Mouse (Mus musculus) lung, postnatal 25 days (tissue): ENCODE measurements around the gene Fermt2.

Experiments
- DNase-seq: peaks from one replicate; pipeline ENCODE4 v3.0.0; 2022; ENCODE audit warnings: low spot score

Gene Fermt2

DNA sequence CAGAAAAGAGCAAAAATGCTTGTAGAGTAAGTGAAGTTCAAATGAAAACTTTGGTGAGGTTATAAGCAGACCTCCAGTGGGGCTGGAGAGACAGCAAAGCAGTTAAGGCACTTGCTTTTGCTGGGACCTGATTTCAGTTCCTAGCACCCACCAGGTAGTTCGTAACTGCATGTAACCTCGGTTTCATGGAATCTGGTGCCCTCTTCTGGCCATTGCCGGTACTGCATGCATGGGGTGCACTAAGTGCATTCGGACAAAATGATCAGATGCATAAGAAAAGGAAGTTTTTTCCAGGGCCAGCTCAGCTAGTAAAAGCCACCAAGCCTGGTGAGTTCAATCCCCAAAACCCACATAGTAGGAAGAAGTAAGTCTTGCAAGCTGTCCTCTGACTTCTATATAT lies 97.9 kb downstream of the Fermt2 start:
- no peak for DNase-seq

DNA sequence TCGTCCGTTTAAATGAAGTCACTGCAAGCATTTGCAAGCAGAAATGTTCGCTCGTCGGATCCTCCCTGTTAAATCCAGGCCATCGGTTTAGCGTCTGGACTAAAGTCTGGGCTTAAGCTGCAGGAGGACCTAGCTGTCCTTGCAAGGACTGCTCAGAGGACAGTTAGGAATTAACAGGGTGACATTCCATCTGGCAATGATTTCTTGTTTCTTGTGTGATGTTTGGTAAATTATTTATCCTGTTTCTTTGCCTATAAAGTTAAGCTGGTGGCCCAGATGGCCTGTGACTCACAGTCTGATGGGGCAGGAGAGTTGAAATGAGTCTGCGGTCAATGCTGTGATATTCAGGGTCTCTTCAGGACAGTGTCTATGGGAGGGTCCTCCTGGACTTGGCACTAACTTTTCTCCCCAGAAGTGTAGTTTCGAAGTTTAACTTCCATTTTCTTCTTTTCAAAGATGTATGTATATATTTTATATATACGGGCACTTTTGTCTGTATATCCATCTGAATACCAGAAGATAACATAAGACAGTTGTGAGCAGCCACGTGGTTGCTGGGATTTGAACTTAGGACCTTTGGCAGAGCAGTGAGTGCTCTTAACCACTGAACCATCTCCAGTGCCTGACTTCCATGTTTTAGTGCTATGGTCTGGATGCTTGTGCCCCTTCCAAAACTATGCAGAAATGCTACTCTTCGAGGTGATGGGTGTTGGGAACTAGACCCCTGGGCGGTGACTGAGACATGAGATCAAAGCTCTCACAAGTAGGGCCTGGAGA lies 99.7 kb downstream of the Fermt2 start:
- no peak for DNase-seq

DNA sequence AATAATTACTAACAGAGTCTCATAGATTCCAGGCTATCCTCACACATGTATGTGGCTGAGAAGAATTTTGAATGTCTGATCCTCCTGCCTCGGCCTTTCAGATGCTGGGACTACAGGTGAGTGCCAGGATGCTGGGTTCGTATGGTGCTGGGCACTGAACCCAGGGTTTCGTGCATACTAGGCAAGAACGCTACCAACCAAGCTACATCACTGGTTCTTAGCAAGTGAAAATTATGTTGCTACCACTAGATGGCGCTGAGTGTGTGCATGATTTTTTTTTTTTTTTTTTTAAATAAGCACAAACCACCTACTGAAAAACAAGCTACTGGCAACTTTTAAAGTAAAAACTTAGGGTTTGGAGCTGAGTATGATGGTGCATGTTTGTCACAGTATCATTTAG lies 106.7 kb downstream of the Fermt2 start:
- DNase-seq: peak; percentile 53

DNA sequence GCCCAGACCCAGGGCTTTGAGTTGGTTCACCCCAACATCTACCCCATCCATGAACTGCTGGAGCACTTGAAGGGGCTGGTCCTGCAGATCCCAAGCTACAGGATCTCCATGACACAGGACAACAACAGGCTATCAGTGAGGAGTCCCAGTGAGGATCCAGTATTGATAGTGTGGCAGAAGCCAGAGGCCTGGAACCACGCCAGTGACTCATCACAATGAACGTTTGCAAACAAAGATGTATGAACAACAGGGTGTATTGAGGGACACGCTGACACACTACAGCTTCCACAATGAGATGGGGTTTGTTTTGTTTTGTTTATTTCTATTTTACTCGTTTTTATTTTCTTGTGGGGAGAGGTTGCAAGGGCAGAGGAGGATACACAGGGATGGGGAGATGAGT lies 107.5 kb downstream of the Fermt2 start:
- DNase-seq: no peak

DNA sequence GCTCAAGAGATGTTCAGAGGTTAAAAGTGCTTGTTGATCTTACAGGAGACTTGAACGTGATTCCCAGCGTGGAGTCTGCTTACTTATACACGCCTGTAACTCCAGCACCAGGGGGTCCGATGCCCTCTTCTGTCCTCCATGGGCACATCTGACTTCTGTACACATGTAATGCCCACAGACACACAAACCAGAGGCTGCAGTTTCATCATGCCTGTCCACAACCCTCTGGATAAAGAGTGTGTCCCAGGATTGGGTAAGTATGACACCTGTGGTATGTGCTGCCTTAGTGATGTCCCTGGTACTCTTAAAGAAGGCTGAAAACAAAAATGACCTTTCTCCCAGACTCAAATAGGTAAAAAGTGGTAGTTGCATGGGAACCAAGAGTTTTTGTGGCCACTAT lies 110.6 kb downstream of the Fermt2 start:
- no peak for DNase-seq

DNA sequence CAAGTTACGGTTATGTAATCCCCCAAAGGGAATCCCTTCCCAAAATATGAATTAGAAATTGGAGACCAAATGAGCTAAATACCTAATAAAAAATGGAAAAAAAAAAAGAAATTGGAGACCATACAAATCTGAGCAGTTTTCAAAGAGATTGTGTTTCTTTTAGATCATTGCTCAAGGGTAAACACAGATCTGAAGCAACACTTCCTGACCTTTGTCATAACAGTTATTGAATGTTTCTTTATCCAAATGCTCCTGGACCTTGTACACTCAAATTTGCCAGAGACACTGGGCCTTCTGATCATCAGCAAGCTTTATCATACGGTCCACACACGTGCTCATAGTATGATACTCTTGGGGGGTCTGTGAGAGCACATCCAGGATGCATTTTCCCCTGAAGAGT lies 111.4 kb downstream of the Fermt2 start:
- DNase-seq: no peak

DNA sequence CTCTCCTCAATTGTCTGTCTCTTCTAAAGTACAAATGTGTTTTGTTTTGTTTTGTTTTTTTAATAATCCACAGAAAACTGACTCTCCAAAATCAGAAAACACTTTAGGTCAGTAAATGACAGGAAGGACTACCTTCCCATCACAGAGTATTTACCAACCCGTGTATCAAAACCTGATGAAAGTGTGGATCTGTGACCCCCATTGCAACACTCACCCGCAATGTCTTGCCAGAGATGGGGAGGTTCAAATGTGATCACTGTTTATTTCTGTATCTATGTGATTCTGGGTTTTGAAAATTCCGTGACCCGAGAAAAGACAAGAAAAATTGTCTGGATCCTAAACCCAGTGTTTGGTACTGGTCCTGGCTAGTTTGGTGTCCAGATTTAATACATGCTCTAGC lies 113.7 kb downstream of the Fermt2 start:
- DNase-seq: no peak
